Mouse (Mus musculus): Measurements from ENCODE around the gene Spint2. TPM values are rescaled to one million over a fixed set of nuclear protein-coding genes. Genes with fewer than 3 reads are reported as not detected.
"Not testable (repeated sequence)": the region's sequence is repeated elsewhere in the genome, so short reads cannot be mapped to it uniquely, and the experiment has no call there.

Spint2 gene
- polyA plus RNA-seq, 1 experiment: 37.0 TPM

DNA sequence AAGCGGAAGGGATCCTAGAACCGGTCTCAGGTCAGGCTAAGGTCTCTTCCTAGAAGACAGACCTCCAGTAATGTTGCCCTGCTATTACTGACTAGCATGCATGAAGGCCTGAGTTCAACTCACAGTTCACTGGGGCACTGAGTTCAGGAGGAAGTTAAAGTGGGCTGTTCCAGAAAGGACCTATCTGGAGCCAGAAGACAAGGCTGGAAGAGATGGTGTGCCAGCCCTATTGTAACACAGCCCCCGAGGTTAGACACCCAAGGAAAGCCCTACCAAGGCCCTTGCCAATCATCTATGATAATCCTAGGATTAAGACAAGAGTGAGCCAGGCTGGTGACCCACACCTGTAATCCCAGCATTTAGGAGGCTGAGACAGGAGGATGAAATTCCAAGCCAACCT lies 50.2 kb downstream of the Spint2 start:
- Histone ChIP-seq H3K36me3 (replicated peaks; ENCODE audit: low read length) (peaks cover 38% of the 10 kb centered on the region), H3K4me1 (peaks cover 92% of the 10 kb centered on the region), H3K4me3 (replicated peaks) (peak overlapping the region; percentile 97), H3K9me3 (no peaks in the 10 kb centered on the region), H3K27me3 (replicated peaks) (no peaks in the 10 kb centered on the region)
- TF ChIP-seq FLI1 (IDR thresholded peaks at IDR 0.05; ENCODE audit: low read length) (no peak), GATA1 (IDR thresholded peaks at IDR 0.05; ENCODE audit: borderline replicate concordance, low read length) (no peak)

DNA sequence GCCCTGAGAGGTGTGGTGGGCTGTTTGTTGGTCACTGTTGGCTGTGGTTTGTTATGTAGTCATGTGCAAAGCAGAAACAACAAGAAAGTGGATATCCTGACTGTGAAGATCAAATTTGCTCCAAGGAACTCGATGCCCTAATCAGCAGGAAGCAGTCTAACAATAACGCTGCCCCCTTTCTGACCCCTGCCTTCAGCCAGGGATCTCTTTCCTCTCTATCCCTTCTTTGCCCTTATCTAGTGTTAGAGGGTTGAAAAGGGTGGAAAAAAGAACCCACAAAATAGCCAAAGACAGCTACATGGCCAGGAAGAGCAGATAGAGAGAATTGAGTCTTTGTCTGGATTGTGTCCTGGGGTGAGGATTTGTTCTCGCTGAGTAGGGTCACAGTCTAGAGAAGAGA lies 51.2 kb downstream of the Spint2 start:
- TF ChIP-seq GATA1 (IDR thresholded peaks at IDR 0.05; ENCODE audit: borderline replicate concordance, low read length) (no peak; the same call in 2 of the 3 replicates), FLI1 (IDR thresholded peaks at IDR 0.05; ENCODE audit: low read length) (no peak)
- Histone ChIP-seq H3K27me3 (replicated peaks) (no peaks in the 10 kb centered on the region), H3K36me3 (replicated peaks; ENCODE audit: low read length) (peaks cover 48% of the 10 kb centered on the region), H3K4me3 (replicated peaks) (peak overlapping the region; percentile 78), H3K9me3 (no peaks in the 10 kb centered on the region), H3K4me1 (peaks cover 89% of the 10 kb centered on the region)

DNA sequence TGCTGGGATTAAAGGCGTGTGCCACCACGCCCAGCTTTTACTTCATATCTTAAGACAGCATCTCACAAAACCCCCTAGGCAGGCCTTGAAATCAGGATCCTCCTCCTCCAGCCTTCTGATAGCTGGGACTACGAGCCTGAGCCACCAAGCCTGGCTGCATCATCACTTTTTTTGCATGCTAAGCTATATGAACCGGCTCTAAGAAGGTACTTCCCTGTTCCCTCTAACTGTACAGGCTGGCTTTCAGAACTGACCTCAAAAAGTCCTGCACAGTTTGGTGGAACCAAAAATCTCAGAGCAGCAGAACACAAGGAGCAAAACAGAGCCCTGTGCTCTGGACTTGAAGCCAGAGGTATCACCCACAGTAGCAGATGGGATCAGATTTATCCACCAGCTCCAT lies 53.5 kb downstream of the Spint2 start:
- TF ChIP-seq FLI1 (IDR thresholded peaks at IDR 0.05; ENCODE audit: low read length) (no peak), GATA1 (IDR thresholded peaks at IDR 0.05; ENCODE audit: borderline replicate concordance, low read length) (no peak)
- no peaks in the 10 kb centered on the region for H3K9me3 ChIP-seq
- no peaks in the 10 kb centered on the region for H3K27me3 ChIP-seq (replicated peaks)
- H3K4me1 ChIP-seq: peaks cover 83% of the 10 kb centered on the region
- H3K36me3 ChIP-seq (replicated peaks; ENCODE audit: low read length): peaks cover 71% of the 10 kb centered on the region
- H3K4me3 ChIP-seq (replicated peaks): no peak overlapping the region

DNA sequence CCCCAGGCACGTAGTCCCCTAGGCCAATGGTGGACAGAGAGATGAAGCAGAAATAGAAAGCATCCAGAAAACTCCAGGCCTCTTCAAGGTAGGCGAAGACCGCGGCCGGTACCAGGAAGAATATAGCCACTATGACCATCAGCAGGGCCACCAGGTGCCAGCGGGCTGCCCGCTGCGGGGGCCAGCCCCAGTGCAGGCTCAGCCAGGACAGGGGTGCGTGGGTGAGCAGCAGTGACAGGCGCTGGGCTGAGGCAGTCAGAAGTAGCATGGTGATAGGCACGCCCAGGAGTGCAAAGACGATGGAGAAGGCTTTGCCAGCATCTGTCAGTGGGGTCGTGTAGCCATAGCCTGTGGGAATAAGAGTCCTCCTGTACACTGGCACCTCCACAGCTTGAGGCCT lies 56.2 kb downstream of the Spint2 start:
- H3K9me3 ChIP-seq: peaks cover 16% of the 10 kb centered on the region
- TF ChIP-seq GATA1 (IDR thresholded peaks at IDR 0.05; ENCODE audit: borderline replicate concordance, low read length) (no peak), FLI1 (IDR thresholded peaks at IDR 0.05; ENCODE audit: low read length) (no peak)
- no peak overlapping the region for H3K4me3 ChIP-seq (replicated peaks)
- H3K27me3 ChIP-seq (replicated peaks): no peaks in the 10 kb centered on the region
- peaks cover 59% of the 10 kb centered on the region for H3K4me1 ChIP-seq
- H3K36me3 ChIP-seq (replicated peaks; ENCODE audit: low read length): peaks cover 95% of the 10 kb centered on the region

DNA sequence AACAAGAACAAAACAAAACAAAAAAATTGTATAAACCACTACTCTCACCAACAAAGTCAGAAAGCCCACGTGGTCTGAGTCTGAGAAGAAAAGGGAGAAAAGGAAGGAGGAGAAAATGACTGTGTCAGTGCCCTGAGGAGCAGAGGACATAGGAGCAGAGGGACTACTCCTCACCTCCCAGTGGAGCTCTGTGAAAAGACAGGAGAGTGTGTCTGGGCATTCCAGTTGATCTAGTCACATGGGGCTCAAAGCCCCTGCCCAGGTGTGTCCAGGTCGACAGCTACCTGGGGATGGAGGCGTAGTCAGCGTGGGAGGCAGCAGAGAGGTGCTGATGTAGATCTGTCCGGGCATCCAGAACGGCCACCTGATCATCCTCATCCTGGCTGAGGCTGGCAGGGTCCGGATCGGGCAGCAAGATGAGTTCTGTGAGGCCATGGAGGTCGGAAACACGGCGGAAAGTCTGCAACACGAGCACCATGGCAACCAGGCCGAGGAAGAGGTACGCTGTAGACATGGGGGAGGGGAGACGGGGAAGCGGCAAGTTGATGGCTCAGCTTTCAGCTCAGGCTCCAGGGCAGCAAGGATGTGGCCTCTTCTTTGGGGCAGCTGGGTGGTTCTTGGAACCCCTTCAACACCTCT lies 56.8 kb downstream of the Spint2 start:
- Histone ChIP-seq H3K4me3 (replicated peaks) (no peak overlapping the region), H3K4me1 (peaks cover 52% of the 10 kb centered on the region), H3K27me3 (replicated peaks) (no peaks in the 10 kb centered on the region), H3K36me3 (replicated peaks; ENCODE audit: low read length) (peaks cover 96% of the 10 kb centered on the region), H3K9me3 (peaks cover 22% of the 10 kb centered on the region)
- TF ChIP-seq FLI1 (IDR thresholded peaks at IDR 0.05; ENCODE audit: low read length) (no peak), GATA1 (IDR thresholded peaks at IDR 0.05; ENCODE audit: borderline replicate concordance, low read length) (no peak)

DNA sequence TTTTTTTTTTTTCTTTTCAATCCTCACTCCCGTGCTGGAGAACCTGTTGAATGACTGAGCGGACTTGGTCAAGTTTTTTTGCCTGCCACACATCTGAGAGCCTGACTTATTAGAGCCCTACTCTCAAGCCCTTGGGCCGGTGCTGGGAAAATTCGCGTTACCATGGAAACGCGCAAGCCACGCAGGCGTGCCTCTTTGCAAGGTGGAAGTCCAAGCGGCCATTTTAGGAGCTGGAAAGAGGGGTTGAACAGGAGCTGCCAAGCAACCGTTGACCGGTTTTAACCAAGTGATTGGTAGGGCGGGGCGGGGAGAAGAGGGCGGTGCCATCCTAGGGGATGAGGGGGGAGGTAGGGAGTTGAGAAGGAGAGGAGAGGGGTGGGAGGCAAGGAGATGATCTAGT lies 66.9 kb downstream of the Spint2 start:
- H3K4me1 ChIP-seq: peaks cover 25% of the 10 kb centered on the region
- TF ChIP-seq FLI1 (IDR thresholded peaks at IDR 0.05; ENCODE audit: low read length) (no peak), GATA1 (IDR thresholded peaks at IDR 0.05; ENCODE audit: borderline replicate concordance, low read length) (no peak)
- H3K4me3 ChIP-seq (replicated peaks): no peak overlapping the region
- H3K27me3 ChIP-seq (replicated peaks): no peaks in the 10 kb centered on the region
- H3K36me3 ChIP-seq (replicated peaks; ENCODE audit: low read length): peaks cover 46% of the 10 kb centered on the region
- peaks cover 64% of the 10 kb centered on the region for H3K9me3 ChIP-seq

DNA sequence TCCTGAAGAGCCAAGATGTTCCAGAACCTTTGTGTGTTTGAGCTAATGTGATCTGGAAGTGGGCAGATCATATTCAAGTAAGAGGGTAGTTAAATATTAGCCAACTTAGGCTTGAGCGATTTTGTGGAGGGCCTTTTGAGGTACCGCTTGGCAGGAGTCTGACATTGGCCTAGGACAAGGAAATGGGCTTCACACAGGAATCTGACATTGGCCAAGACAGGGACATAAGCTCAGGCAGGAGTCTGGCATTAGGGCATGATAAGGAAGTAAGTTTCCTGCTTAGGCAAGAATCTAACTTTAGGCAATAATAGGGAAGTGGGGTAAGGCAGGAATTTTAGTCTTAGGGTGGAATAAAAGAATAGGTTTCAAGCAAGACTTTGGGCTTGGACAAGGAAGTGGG lies 67.5 kb downstream of the Spint2 start:
- Histone ChIP-seq H3K9me3 (peaks cover 58% of the 10 kb centered on the region), H3K4me1 (peaks cover 29% of the 10 kb centered on the region), H3K4me3 (replicated peaks) (no peak overlapping the region), H3K36me3 (replicated peaks; ENCODE audit: low read length) (peaks cover 40% of the 10 kb centered on the region), H3K27me3 (replicated peaks) (no peaks in the 10 kb centered on the region)
- no peak for TF ChIP-seq FLI1 (IDR thresholded peaks at IDR 0.05; ENCODE audit: low read length)
- TF ChIP-seq GATA1 (IDR thresholded peaks at IDR 0.05; ENCODE audit: borderline replicate concordance, low read length): no peak

DNA sequence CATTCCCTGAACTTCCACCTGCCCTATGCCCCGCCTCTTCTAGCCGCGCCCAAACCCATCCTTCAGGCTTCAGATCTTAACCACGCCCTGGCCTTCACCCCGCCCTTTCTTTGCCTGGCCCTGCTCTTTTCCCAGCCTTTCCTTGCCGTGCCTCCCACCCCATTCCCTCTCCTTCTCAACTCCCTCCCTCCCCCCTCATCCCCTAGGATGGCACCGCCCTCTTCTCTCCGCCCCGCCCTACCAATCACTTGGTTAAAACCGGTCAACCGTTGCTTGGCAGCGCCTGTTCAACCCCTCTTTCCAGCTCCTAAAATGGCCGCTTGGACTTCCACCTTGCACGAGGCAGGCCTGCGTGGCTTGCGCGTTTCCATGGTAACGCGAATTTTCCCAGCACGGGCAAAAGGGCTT lies 68.0 kb downstream of the Spint2 start, which contains the start of gene Catsperg1:
TSS of gene Catsperg1 (minus strand) at position 361 of the 408 bp plus-strand sequence.
- H3K36me3 ChIP-seq (replicated peaks; ENCODE audit: low read length): peaks cover 35% of the 10 kb centered on the region
- TF ChIP-seq GATA1 (IDR thresholded peaks at IDR 0.05; ENCODE audit: borderline replicate concordance, low read length) (no peak), FLI1 (IDR thresholded peaks at IDR 0.05; ENCODE audit: low read length) (no peak)
- H3K4me1 ChIP-seq: peaks cover 32% of the 10 kb centered on the region
- H3K27me3 ChIP-seq (replicated peaks): no peaks in the 10 kb centered on the region
- no peak within 1 kb of the TSS for H3K4me3 ChIP-seq (replicated peaks)
- H3K9me3 ChIP-seq: peaks cover 53% of the 10 kb centered on the region

DNA sequence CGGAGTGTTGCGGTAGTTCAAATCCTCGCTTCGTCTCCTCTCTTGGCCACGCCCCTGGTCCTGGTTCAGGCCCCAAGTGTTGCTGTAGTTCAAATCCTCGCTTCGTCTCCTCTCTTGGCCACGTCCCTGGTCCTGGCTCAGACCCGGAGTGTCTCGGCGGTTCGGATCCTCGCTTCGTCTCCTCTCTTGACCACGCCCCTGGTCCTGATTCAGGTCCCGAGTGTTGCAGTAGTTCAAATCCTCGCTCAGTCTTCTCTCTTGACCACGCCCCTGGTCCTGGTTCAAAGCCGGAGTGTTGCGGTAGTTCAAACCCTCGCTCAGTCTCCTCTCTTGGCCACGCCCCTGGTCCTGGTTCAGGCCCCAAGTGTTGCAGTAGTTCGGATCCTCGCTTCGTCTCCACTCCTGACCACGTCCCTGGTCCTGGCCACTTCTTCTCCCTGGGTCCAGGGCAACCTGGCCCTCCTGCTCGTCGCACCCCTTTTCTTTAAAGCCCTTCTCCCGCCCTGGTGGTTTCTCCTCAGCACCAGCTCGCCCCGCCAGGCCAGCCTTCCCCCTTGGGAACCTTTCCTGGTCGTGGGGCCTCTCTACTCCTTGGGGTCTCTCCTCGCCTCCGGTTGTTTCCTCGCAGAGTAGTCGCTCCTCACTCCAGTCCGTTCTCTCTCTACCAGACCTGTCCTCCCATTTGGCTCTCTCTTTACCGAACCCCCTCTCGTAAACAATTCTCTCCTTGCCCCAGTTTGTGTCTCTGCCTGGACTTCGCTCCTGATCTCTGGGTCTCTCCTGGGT lies 68.7 kb downstream of the Spint2 start:
- Histone ChIP-seq H3K4me1 (peaks cover 32% of the 10 kb centered on the region), H3K36me3 (replicated peaks; ENCODE audit: low read length) (peaks cover 30% of the 10 kb centered on the region), H3K9me3 (peaks cover 48% of the 10 kb centered on the region)
- not testable (repeated sequence) for H3K4me3 ChIP-seq (replicated peaks); H3K27me3 ChIP-seq (replicated peaks)

DNA sequence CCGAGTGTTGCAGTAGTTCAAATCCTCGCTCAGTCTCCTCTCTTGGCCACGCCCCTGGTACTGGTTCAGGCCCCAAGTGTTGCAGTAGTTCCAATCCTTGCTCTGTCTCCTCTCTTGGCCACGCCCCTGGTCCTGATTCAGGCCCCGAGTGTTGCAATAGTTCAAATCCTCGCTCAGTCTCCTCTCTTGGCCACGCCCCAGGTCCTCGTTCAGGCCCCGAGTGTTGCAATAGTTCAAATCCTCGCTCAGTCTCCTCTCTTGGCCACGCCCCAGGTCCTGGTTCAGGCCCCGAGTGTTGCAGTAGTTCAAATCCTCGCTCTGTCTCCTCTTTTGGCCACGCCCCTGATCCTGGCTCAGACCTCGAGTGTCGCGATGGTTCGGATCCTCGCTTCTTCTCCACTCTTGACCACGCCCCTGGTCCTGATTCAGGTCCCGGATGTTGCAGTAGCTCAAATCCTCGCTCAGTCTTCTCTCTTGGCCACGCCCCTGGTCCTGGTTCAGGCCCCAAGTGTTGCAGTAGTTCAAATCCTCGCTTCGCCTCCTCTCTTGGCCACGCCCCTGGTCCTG lies 69.4 kb downstream of the Spint2 start:
- TF ChIP-seq FLI1 (IDR thresholded peaks at IDR 0.05; ENCODE audit: low read length) (no peak), GATA1 (IDR thresholded peaks at IDR 0.05; ENCODE audit: borderline replicate concordance, low read length) (no peak)
- Histone ChIP-seq H3K9me3 (peaks cover 41% of the 10 kb centered on the region), H3K4me3 (replicated peaks) (peak overlapping the region; percentile 93), H3K36me3 (replicated peaks; ENCODE audit: low read length) (peaks cover 23% of the 10 kb centered on the region), H3K4me1 (peaks cover 32% of the 10 kb centered on the region), H3K27me3 (replicated peaks) (no peaks in the 10 kb centered on the region)
